Mouse (Mus musculus): ENCODE measurements around the gene Fam20c. TPM values are rescaled to one million over a fixed set of nuclear protein-coding genes. Genes with fewer than 3 reads are reported as not detected.

Fam20c gene
- polyA plus RNA-seq, 1 experiment, result 28.8 TPM

- no peak for DNase-seq (ENCODE audit: low read depth)
Observed at GRCm38 (mm10) chr5:138804286-138804685, 50.0 kb downstream of the Fam20c start.

GRCm38 (mm10) chr5:138809767-138810166 is 55.5 kb downstream of the Fam20c start:
- DNase-seq (ENCODE audit: low read depth), result no peak

GRCm38 (mm10) chr5:138819780-138820179 is 65.5 kb downstream of the Fam20c start, which contains the start of gene Gm5294:
TSS of gene Gm5294 (plus strand) at chr5:138820080.
- no peak for DNase-seq (ENCODE audit: low read depth)

- no peak for DNase-seq (ENCODE audit: low read depth)
Observed at GRCm38 (mm10) chr5:138820717-138821332, 66.5 kb downstream of the Fam20c start.

- DNase-seq (ENCODE audit: low read depth), result no peak
Observed at GRCm38 (mm10) chr5:138825090-138825489, 70.8 kb downstream of the Fam20c start.

GRCm38 (mm10) chr5:138833406-138833805 is 79.1 kb downstream of the Fam20c start:
- DNase-seq (ENCODE audit: low read depth), result no peak

GRCm38 (mm10) chr5:138834910-138835309 is 80.6 kb downstream of the Fam20c start:
- no peak for DNase-seq (ENCODE audit: low read depth)

GRCm38 (mm10) chr5:138840981-138841380 is 86.7 kb downstream of the Fam20c start:
- no peak for DNase-seq (ENCODE audit: low read depth)

- no peak for DNase-seq (ENCODE audit: low read depth)
Observed at GRCm38 (mm10) chr5:138843168-138843824, 89.0 kb downstream of the Fam20c start.

- no peak for DNase-seq (ENCODE audit: low read depth)
Observed at GRCm38 (mm10) chr5:138846506-138846905, 92.2 kb downstream of the Fam20c start.

GRCm38 (mm10) chr5:138848102-138848501 is 93.8 kb downstream of the Fam20c start:
- DNase-seq (ENCODE audit: low read depth), result no peak

- peak; percentile 40 for DNase-seq (ENCODE audit: low read depth)
Observed at GRCm38 (mm10) chr5:138849682-138850461, 95.6 kb downstream of the Fam20c start.

- no peak for DNase-seq (ENCODE audit: low read depth)
Observed at GRCm38 (mm10) chr5:138850462-138850844, 96.1 kb downstream of the Fam20c start.

GRCm38 (mm10) chr5:138851296-138851780 is 97.0 kb downstream of the Fam20c start:
- peak; percentile 75 for DNase-seq (ENCODE audit: low read depth)

GRCm38 (mm10) chr5:138852151-138852550 is 97.8 kb downstream of the Fam20c start:
- DNase-seq (ENCODE audit: low read depth), result no peak

GRCm38 (mm10) chr5:138853349-138853748 is 99.0 kb downstream of the Fam20c start:
- no peak for DNase-seq (ENCODE audit: low read depth)

GRCm38 (mm10) chr5:138857010-138857617 is 102.8 kb downstream of the Fam20c start:
- no peak for DNase-seq (ENCODE audit: low read depth)

- no peak for DNase-seq (ENCODE audit: low read depth)
Observed at GRCm38 (mm10) chr5:138857811-138858251, 103.5 kb downstream of the Fam20c start.
